Mouse (Mus musculus) heart, adult 8-10 months (tissue): ENCODE results near the gene Nrarp. TPM values are rescaled to one million over a fixed set of nuclear protein-coding genes. Genes with fewer than 3 reads are reported as not detected.
A peak's percentile ranks its signal among the peaks of the same experiment; 100 is the strongest.

Experiments
- DNase-seq: peaks from one replicate; pipeline ENCODE4 v3.0.0; 2022; ENCODE audit warnings: low spot score
- total RNA-seq, 4 experiments: library from RNA; stranded (reverse); gene quantifications; 2 replicates each; pipeline ENCODE4 v1.2.4; 2022

Nrarp gene
- 1 to 10 TPM; 5.0 to 9.4 (median 9.2) TPM for total RNA-seq

DNA sequence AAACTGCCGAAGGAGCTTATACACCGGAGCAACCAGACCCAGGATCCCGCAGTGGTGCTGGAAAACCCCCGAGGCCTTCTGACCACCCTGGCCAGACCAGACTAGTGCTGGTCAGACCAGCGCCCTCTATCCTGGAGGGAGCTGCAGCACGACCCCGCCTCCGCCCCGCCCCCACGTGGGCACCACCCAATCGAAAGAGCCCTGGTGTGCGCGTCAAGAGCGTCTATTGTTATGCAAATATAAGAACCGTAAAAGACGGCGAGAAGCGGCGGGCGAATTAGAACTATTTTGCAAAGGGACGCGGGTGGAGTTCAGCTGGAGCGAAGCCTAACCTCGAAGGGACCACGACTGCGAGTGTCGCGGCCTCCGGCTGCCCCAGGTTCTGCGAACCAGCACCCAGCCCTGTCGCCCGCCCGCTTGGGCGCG is at the start of gene Nrarp:
Gene Nrarp (plus strand): TSS at position 281 of the 426 bp plus-strand sequence.
- peak; percentile 93 for DNase-seq

DNA sequence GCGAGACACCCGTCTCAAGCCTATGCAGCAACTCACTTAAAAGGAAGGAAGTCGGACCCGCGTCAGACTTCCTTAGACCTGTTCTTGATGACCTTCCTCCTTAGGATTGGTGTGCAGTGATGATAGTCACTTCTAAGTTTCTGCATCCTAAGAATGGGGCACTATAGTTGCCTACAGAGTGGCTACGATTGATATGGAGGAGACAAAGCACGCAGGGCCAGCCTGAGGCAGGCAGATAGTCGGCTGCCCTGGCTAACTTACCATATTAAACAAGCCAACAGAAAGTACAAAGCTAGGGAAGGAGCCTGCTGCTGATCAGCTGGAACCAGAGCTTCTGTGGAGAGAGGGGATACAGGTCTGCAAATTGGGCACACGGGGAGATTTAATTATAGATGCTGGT is 49.0 kb upstream of the Nrarp start:
- no peak for DNase-seq

DNA sequence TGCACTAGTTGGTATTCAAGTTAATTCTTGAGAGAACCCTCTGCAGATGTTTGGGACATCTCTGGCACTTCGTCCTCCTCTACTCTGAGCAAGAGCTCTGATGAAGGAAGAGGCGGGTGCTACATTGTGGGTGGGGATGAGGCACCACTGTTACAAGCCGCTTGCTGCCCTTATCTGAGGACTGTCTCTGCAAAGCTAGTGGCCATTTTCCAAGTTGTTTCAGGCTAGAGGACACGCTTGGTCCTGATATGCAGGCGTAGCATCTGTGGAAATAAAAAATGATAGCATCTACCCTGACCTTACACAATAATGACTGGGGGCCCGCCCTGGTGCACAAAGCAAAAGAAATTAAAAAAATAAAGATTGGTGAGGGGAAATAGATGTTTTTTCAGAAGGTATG is 42.7 kb upstream of the Nrarp start:
- no peak for DNase-seq

DNA sequence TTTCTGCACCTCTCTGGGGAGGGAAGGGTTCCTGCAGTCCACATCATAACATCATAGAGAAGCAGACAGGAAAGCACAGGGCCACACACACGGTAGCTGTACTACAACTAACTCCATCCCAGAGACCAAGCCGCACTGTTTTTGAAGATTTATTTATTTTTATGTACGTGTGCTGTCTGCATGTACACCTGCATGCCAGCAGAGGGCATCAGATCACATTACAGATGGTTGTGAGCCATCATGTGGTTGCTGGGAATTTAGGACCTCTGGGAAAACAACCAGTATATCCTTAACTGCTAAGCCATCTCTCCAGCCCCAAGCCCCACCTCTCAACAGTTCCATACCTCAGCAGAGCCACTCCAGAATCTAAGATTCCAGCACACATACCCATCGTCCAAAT is 39.4 kb upstream of the Nrarp start:
- DNase-seq, result no peak

DNA sequence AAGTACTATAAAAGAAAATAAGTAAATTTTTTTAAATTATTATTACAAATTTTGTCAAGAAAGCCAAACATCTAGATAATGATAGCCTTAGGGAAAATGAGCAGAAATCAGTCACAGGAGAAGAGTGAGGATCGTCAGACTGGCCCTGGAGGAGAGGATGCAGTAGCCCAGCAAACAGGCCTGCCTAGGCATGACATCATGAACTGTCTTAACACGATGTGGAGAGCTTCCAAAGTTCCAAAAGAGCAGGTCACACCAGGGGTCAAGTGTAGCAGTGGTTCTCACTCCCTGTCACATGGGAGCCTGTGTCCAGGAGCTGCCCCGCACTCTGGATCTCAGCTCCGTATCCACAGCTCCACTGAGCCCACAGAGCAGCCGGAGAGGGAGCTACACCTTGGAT is 38.6 kb upstream of the Nrarp start:
- no peak for DNase-seq

DNA sequence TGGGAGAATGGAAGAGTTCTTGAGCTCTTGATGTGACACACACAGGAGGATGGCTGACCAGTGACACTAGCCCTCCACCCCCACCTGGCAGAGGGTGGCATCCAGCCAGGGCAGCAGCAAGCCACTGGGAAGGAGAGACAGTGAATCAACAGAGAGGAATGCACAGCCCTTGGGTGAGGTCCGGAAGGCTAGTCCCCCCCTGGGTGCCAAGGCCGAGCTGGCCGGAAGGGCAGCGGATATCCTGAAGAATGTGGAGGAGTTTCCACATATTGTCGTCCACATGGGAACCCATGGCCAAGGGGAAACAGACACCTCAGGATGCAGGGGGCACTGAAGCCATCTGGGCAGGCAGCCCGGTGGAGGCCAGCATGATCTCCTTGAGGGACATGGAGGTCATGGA is 35.2 kb upstream of the Nrarp start:
- DNase-seq, result peak; percentile 67

DNA sequence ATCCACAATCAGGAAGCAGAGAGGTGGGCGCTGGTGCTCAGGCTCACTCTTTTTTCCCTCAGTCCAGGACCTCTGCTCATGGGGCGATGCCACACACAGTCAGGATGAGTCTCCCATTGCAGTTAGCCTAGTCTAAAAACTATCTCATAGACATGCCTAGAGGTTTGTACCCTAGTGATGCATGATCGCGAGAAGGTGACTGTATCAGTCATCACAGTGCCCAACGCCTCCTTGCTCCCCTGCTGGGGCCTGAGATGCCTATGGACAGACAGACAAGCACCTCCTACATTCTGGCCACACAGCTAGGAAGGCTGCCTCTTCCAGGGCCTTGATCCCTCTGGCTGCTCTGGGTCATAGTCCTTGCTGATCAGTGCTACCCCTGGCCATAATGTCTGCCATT is 33.2 kb upstream of the Nrarp start:
- no peak for DNase-seq

DNA sequence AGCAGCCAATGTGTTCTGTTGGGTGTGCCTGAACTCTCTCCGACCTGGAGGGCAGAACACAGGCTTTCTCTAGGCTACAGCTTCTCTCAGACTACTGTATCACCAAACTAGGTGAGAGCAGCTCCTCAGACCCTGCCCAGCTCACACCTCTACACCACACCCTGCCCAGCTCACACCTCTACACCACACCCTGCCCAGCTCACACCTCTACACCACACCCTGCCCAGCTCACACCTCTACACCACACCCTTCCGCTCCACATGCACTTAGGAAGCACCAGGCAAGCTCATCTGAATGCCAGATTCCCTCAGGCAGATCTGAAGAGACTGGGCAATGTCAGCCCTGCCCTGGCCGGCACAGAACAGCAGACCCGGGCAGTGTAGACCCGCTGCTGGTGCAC is 32.7 kb upstream of the Nrarp start:
- no peak for DNase-seq

DNA sequence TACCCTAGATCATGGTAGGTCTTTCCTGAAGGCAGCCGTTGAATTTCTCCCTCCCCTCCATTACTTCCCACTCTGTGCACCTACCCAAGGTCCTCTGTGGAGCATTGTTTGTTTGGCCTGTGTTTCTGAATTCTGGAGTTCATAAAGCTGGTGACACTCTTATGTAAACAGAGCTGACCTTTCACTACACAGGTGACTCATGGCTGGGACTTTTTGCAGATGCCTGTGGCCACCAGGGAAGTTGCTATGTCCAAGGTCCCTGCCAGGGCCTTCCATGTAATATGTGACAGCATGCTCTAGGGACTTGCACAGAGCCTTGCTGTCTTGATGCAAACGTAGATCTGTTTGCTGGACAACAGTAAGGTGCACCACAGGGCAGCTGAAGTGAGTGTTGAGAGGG is 30.9 kb upstream of the Nrarp start:
- DNase-seq, result no peak

DNA sequence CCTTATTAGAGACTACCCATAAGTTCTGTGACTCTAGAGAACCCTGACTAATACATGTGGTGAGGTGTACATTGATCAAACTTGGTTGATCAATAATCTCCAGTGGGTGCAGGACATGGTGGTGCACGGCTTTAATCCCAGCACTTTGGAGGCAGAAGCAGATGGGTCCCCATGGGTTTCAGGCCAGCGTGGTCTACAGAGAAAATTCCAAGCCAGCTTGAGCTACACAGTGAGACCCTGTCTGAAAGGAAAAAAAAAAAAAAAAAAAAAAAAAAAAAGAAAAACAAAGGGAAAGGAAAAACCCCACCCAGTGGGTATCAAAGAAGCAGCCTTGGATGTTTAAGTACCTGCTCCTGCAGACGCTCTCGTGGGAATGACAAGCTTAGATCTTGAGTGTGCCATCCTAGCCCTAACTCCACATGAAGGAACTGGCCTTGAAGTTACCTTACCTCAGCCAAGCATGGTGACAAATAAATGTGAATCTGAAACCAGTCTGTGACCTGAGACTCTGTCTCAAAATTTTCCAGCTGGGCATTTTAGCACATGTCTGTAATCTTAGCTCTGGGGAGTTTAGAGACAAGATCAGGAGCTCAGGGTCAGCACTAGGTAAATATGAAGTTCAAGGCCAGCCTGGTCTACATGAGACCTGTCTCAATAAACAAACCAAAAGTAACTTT is 29.1 kb upstream of the Nrarp start:
- no peak for DNase-seq

DNA sequence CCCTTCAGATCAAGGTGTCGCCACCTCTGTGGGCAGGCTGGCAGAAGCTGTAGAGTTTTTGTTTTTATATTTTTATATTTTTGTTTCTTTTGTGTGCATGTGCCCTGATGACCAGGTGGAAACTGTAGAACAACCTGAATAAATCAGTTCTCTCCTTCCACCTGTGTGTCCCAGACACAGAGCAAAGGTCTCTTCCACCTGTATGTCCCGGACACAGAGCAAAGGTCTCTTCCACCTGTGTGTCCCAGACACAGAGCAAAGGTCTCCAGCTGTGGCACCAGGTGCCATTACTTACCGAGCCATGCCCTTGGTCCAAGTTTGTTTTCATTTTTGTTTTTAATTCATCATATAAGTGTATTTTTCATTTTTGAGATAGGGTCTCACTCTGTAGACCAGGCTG is 24.4 kb upstream of the Nrarp start:
- no peak for DNase-seq

DNA sequence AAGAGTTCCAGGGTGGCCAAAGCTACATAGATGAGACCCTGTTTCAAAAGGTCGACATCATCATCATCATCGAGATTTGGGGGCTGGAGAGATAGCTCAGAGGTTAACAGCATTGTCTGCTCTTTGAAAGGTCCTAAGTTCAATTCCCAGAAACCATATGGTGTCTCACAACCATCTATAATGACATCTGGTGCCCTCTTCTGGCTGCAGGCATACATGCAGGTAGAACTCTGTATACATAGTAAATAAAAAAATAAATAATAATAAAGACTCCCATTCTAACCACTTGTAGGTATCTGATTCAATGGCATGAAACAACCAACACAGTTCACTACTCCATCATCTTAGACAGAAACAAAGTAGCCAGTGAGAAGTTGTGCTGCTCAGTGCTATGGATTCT is 23.6 kb upstream of the Nrarp start:
- DNase-seq, result no peak

DNA sequence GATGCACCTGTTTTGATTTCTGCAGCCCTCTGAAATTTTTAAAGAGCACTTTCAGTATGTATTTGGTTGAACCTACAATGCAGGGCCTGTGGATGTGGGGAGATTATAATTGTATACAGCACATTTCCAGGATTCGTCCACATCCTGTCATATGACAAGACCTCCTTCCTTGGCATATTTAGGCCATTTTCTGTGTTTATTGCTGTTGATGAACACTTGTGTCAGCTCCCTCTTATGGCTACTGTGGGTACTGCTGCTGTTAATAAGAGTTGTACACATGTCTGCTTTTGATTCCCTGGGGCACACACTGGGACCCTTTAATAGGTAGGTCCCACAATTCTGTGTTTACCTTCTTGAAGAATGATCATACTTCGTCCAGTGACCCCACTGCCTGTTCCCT is 22.9 kb upstream of the Nrarp start:
- DNase-seq, result no peak

DNA sequence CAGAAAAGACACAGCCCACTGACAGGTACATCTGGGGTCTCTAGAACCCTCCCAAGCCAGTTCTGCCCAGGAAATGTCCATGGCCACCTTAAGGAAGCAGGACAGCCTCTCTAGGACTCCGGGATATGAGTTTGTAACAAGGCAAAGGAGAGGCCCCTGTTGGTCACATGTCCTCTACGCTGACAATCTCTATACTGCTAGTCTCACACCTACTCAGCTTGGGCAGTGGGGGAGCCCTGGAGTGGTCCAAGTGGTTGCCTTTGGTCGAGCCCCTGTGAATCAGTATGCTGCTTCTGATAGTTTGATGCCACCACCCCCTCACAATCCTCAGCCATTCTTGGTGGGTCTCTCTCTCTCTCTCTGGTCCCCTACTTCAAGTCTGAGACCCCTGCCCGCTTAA is 13.1 kb upstream of the Nrarp start:
- no peak for DNase-seq

DNA sequence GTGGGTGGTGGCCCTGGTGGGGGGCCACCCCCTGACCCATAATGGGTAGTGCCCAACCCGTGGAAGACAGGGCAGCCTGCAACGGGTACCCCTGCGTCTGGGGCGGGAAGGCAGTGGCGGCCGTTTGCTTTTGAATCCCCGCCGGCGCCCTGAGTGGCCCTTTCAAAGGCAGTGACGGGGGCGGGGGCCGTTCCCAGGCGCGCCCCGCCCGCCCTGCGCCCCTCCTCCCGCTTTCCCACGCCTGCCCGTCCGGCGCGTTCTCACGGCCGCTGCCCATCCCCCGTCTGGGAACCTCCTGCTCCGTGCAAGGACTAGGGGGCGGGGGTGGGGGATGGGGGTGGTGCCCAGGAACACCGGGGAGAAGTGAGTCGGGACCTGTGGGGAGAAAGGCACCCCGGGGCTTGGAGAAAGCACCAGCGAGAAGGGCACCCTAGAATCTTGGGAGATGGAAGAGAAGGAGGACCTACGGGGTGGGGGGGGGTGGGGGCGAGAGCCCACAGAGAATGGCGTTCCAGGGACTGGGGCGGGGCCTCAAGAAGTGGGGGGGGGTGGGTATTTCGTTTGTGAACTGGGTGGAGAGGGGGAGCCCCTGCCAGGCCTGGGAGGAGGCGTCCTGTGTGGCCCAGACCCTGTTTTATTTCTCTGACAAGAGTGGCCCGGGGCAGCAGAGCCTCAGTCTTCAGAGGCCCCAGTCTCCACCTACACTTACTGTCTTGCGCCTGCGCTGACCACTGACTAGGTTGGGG is 12.5 kb upstream of the Nrarp start:
- no peak for DNase-seq

DNA sequence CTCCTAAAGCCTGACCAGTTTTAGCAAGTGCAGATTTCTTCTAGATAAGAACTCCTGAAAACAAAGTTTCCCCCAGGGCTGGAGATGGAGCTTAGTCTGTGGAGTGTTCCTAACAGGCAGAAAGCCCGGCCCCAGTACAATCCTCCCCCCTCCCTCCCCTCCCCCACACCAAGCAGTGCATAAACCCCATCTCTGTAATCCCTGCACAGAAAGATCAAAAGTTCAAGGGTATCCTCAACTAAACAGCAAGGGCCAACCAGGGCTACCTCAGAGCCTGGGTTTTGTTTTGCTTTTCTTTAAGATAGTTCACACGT is 11.9 kb upstream of the Nrarp start:
- DNase-seq, result no peak

DNA sequence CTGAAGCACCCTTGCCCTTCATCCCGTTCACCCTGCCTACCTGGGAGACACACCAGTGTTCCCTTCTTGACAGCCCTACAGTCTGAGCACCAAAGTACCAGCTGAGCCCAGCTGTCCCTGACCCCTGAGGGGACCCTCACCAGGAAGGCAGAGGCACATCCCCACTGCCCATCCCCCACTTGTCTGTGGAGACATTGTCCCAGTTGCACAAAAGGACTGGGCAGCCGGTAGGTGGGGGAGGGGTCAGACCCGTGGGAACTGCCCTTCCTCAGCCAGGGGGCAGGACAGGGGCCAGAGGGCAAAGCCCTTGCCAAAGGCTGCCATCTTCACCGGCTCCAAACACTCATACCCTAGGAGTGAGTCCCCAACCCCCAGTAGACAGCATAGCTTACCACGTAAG is 10.8 kb upstream of the Nrarp start:
- DNase-seq, result no peak

DNA sequence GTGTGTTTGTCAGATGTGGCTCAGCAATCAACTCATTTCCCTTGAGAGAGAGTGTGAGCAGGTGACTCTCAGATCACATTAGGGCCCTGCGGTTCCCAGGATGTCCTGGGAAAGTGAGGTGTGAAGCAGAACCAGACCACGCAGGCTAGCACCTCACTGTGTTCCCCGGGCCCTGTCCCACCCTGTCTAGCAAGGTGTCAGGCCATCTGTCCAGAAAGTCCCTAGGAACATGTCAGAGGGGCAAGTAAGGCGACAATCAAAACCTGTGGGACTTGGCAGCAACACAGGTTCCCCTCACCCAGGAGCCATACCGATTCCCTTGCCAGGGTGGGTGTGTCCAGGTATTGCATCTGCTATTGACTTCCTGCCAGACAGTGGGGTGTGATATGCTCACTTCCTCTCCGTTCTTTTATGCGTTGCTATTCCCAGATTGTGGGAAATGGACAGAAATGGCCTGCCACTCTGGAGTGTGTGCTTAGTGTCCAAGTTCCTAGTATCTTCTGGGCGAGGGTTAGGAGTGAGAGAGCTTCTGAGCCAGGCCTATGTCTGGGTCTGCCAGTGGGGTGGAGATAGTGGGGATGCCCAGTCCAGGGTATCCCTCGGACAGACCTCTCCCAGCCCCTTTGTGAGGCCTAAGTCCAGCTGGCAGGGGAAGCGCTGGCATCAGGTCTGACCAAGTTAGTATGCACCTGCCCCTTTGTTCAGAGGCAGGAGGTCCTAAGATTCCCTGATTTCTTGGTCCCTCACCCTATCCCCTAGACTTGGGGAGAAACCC is 10.0 kb upstream of the Nrarp start:
- DNase-seq, result no peak

DNA sequence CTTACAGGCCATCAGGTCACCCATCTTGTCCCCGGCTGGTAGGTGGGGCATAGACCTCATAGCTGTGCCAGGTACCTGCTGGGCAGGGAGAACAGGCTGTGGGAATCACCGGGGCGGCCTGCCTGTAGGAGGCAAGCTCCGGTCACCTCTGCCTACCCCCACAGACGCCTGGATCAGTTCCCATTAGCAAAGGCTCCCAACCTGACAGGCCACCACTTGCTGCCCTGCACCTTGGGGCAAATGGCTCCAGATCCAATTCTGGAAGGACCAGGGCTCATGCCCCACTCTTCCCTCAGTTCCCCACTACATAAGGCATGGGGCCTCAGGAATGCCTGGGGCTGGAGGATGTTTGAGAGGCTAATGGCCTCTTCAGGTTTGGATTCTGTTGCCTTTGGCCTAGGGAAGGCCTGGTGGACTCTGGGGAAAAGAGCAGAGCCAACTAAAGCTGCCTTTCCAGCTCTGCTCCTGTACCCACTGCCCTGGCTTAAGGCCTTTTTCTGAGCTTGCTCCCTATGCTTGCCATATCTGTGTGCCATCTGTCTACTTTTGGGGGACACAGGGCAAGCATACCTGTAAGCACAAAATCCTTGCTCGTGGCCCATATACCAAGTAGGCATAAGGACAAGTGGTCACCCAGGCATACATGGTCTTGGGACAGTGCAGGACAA is 9.3 kb upstream of the Nrarp start:
- no peak for DNase-seq

DNA sequence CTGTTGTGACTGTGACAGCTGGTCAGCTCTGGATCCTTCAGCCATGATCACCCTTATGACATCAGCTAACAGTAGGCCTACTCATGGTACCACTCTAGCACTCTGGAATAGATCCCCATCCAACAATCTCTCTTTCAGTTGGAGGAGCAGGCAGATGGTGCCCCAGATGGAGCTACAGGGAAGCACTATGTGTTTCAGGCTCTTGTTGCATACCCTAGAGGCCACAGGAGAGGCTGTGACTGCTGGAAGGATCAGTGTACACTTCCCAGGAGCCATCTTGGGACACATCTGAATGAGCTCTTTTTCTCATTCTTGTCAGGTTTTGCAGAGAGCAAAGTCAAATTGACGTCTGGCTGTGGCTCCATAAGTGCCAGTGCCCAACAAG is 8.8 kb upstream of the Nrarp start:
- no peak for DNase-seq

DNA sequence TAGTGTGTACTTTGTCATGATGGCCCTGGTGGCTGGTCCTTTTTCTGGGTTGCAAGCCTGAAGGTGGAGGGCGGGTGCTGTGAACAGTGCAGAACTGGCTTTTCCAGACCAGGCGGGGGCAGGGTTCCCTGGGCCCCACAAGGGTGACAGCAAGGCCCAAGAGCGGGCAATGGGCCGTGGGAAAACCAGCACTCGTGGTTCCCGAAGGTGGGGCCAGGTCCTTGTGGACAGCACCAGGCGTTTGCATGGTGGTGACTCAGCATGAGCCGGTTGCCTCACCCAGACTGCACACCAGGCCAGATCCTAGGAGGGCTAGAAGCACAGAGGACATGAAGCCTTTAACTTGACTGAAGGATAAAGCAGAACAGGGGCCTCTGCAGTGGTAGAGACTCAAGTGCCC is 7.9 kb upstream of the Nrarp start:
- DNase-seq, result no peak

DNA sequence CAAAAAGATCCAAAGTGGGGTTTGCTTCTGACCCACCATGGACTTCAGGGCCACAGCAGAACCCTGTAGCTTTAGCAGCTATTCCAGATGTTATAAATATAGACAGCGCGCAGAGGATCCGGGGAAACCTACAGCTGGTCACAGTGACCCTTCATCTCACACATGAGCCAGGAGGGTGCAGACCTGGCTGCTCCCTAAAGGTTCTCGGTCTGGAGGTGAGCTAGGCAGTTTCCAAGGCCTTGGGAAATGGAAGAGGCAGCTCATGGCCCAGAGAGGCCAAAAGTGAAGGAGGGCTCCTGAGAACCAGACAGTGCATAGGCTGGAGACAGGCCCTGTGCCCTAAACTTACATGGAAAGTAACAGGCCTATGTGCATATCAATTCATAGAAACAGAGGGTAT is 6.7 kb upstream of the Nrarp start:
- no peak for DNase-seq
